26 mouse cellular contexts compared by ENCODE assay signal in genomic region chr8:7190726-7191125, GRCm38 (mm10).
A peak's percentile ranks its signal among the peaks of the same experiment; 100 is the strongest.
DNase-seq lines count a peak whose midpoint lies in the region; ATAC-seq and TF ChIP-seq lines count a peak whose summit lies in the region.
"Had no signal": no experiment of that assay in that cellular context is flagged by ENCODE, and none has a peak within 500 bp of the region (broad histone marks: within the 10 kb centered on the region; RNA-seq: fewer than 3 reads in every experiment).

No protein-coding gene starts in this region.

- H3K27me3 ChIP-seq in embryonic facial prominence, embryonic 14.5 days (replicated peaks; ENCODE audit: control insufficient read depth, insufficient read depth, low read length) = no peaks in the 10 kb centered on the region
- H3K27me3 ChIP-seq in embryonic facial prominence, embryonic 10.5 days (replicated peaks; ENCODE audit: low read depth, poor library complexity, severe bottlenecking) = no peaks in the 10 kb centered on the region
- H3K27me3 ChIP-seq in forebrain, embryonic 16.5 days (replicated peaks; ENCODE audit: control insufficient read depth, insufficient read depth, low read length) = no peaks in the 10 kb centered on the region
- H3K27me3 ChIP-seq in forebrain, embryonic 12.5 days = no peaks in the 10 kb centered on the region
- H3K27me3 ChIP-seq in limb, embryonic 14.5 days (ENCODE audit: control insufficient read depth, insufficient read depth, low read length) = no peaks in the 10 kb centered on the region
- no peaks in the 10 kb centered on the region for H3K27me3 ChIP-seq in limb, embryonic 10.5 days (ENCODE audit: low read depth, poor library complexity, severe bottlenecking)
- H3K27me3 ChIP-seq: embryonic facial prominence, embryonic 15.5 days; hindbrain, embryonic 13.5 days; intestine, embryonic 15.5 days had no signal

- H3K27ac ChIP-seq in embryonic facial prominence, embryonic 14.5 days (replicated peaks; ENCODE audit: low read depth, low read length) = no peak overlapping the region
- H3K27ac ChIP-seq in embryonic facial prominence, embryonic 10.5 days (replicated peaks) = no peak overlapping the region
- no peak overlapping the region for H3K27ac ChIP-seq in forebrain, embryonic 16.5 days (ENCODE audit: low read length)
- no peak overlapping the region for H3K27ac ChIP-seq in forebrain, embryonic 12.5 days
- no peak overlapping the region for H3K27ac ChIP-seq in limb, embryonic 14.5 days (replicated peaks; ENCODE audit: low read depth, low read length)
- no peak overlapping the region for H3K27ac ChIP-seq in limb, embryonic 10.5 days
- H3K27ac ChIP-seq: embryonic facial prominence, embryonic 15.5 days; hindbrain, embryonic 10.5 days; hindbrain, embryonic 13.5 days; intestine, embryonic 15.5 days had no signal

- H3K4me1 ChIP-seq in embryonic facial prominence, embryonic 14.5 days (ENCODE audit: control insufficient read depth, insufficient read depth, low read length) = no peaks in the 10 kb centered on the region
- H3K4me1 ChIP-seq in embryonic facial prominence, embryonic 10.5 days = no peaks in the 10 kb centered on the region
- no peaks in the 10 kb centered on the region for H3K4me1 ChIP-seq in forebrain, embryonic 16.5 days (replicated peaks; ENCODE audit: control insufficient read depth, insufficient read depth, low read length)
- H3K4me1 ChIP-seq in forebrain, embryonic 12.5 days = 0 out of 2 replicates have a peak, but pooled peaks cover 5% of the 10 kb centered on the region
- H3K4me1 ChIP-seq in limb, embryonic 14.5 days (ENCODE audit: control insufficient read depth, insufficient read depth, low read length) = peaks cover 2% of the 10 kb centered on the region; the same call in 1 of the 2 replicates
- no peaks in the 10 kb centered on the region for H3K4me1 ChIP-seq in limb, embryonic 10.5 days
- H3K4me1 ChIP-seq: embryonic facial prominence, embryonic 15.5 days; hindbrain, embryonic 10.5 days; hindbrain, embryonic 13.5 days; intestine, embryonic 15.5 days had no signal

- ATAC-seq in embryonic facial prominence, embryonic 14.5 days (ENCODE audit: low read depth) = no peak
- ATAC-seq in forebrain, embryonic 16.5 days = peak; percentile 83
- ATAC-seq in forebrain, embryonic 12.5 days (ENCODE audit: low FRiP score) = no peak
- ATAC-seq in limb, embryonic 14.5 days (ENCODE audit: low FRiP score, low read depth) = no peak
- ATAC-seq: activated CD4-positive, CD25-positive, alpha-beta regulatory T cell, adult 4 months; hindbrain, embryonic 16.5 days; intestine, embryonic 15.5 days had no signal

- no peak for TF ChIP-seq POLR2A in limb, embryonic 14.5 days (IDR thresholded peaks at IDR 0.05; ENCODE audit: borderline replicate concordance, extremely low read depth, insufficient read depth, insufficient read length)

- intact Hi-C loops in heart, postnatal 25 days (cut with DNase I) = no loop called here

- H3K4me3 ChIP-seq in embryonic facial prominence, embryonic 14.5 days (ENCODE audit: low read depth, low read length) = no peak overlapping the region
- H3K4me3 ChIP-seq in embryonic facial prominence, embryonic 10.5 days = no peak overlapping the region
- H3K4me3 ChIP-seq in forebrain, embryonic 16.5 days (replicated peaks; ENCODE audit: low read length) = no peak overlapping the region
- H3K4me3 ChIP-seq in forebrain, embryonic 12.5 days (replicated peaks) = no peak overlapping the region
- H3K4me3 ChIP-seq in limb, embryonic 14.5 days (replicated peaks; ENCODE audit: low read length) = no peak overlapping the region
- H3K4me3 ChIP-seq in limb, embryonic 10.5 days = no peak overlapping the region
- H3K4me3 ChIP-seq: embryonic facial prominence, embryonic 15.5 days; hindbrain, embryonic 10.5 days; hindbrain, embryonic 13.5 days; intestine, embryonic 15.5 days had no signal

- no peak overlapping the region for H3K9ac ChIP-seq in embryonic facial prominence, embryonic 14.5 days (ENCODE audit: low read depth, low read length)
- no peak overlapping the region for H3K9ac ChIP-seq in forebrain, embryonic 16.5 days (replicated peaks; ENCODE audit: low read depth, low read length)
- no peak overlapping the region for H3K9ac ChIP-seq in forebrain, embryonic 12.5 days
- no peak overlapping the region for H3K9ac ChIP-seq in limb, embryonic 14.5 days (ENCODE audit: low read depth, low read length, severe bottlenecking)
- H3K9ac ChIP-seq: embryonic facial prominence, embryonic 15.5 days; hindbrain, embryonic 13.5 days; intestine, embryonic 15.5 days had no signal

- H3K4me2 ChIP-seq in embryonic facial prominence, embryonic 14.5 days (ENCODE audit: low read depth, low read length) = no peak overlapping the region
- H3K4me2 ChIP-seq in forebrain, embryonic 16.5 days (ENCODE audit: low read length) = no peak overlapping the region
- no peak overlapping the region for H3K4me2 ChIP-seq in forebrain, embryonic 12.5 days
- no peak overlapping the region for H3K4me2 ChIP-seq in limb, embryonic 14.5 days (replicated peaks; ENCODE audit: low read depth, low read length, severe bottlenecking)
- H3K4me2 ChIP-seq: embryonic facial prominence, embryonic 15.5 days; heart, embryonic 11.5 days; hindbrain, embryonic 13.5 days; intestine, embryonic 15.5 days had no signal

- DNase-seq in embryonic facial prominence, embryonic 14.5 days (ENCODE audit: low spot score) = peak; percentile 48
- DNase-seq in embryonic facial prominence, embryonic 10.5 days (ENCODE audit: low spot score) = no peak
- peak; percentile 51 for DNase-seq in limb, embryonic 14.5 days (ENCODE audit: low spot score)
- DNase-seq in limb, embryonic 10.5 days (ENCODE audit: low spot score) = no peak
- peak; percentile 8 for DNase-seq in brain, adult 2 months (ENCODE audit: low read depth, low spot score)
- no peak for DNase-seq in heart, postnatal 25 days (ENCODE audit: low spot score)
- DNase-seq: adrenal gland, adult 8-10 months; adrenal gland, postnatal 25 days; cerebellum, adult 11-12 months; cerebellum, adult 8-10 months; cerebellum, postnatal 10 days; cerebellum, postnatal 36 days; embryo, embryonic 11 days; gastrocnemius, postnatal 10 days; gastrocnemius, postnatal 36 days; heart, postnatal 36 days; kidney, adult 11 months had no signal

- H3K36me3 ChIP-seq in embryonic facial prominence, embryonic 14.5 days (ENCODE audit: control insufficient read depth, insufficient read depth, low read length) = no peaks in the 10 kb centered on the region
- H3K36me3 ChIP-seq in embryonic facial prominence, embryonic 10.5 days (replicated peaks) = no peaks in the 10 kb centered on the region
- H3K36me3 ChIP-seq in forebrain, embryonic 16.5 days (ENCODE audit: control insufficient read depth, insufficient read depth) = no peaks in the 10 kb centered on the region
- H3K36me3 ChIP-seq in forebrain, embryonic 12.5 days (replicated peaks) = no peaks in the 10 kb centered on the region
- H3K36me3 ChIP-seq in limb, embryonic 14.5 days (ENCODE audit: control insufficient read depth, insufficient read depth, low read length) = no peaks in the 10 kb centered on the region
- no peaks in the 10 kb centered on the region for H3K36me3 ChIP-seq in limb, embryonic 10.5 days
- H3K36me3 ChIP-seq: embryonic facial prominence, embryonic 15.5 days; hindbrain, embryonic 10.5 days; hindbrain, embryonic 13.5 days; intestine, embryonic 15.5 days had no signal

- no peaks in the 10 kb centered on the region for H3K9me3 ChIP-seq in embryonic facial prominence, embryonic 14.5 days (ENCODE audit: control insufficient read depth, low read length)
- no peaks in the 10 kb centered on the region for H3K9me3 ChIP-seq in embryonic facial prominence, embryonic 10.5 days
- H3K9me3 ChIP-seq in forebrain, embryonic 16.5 days (ENCODE audit: control insufficient read depth, low read length) = no peaks in the 10 kb centered on the region
- H3K9me3 ChIP-seq in forebrain, embryonic 12.5 days = no peaks in the 10 kb centered on the region
- no peaks in the 10 kb centered on the region for H3K9me3 ChIP-seq in limb, embryonic 14.5 days (ENCODE audit: control insufficient read depth, low read length)
- H3K9me3 ChIP-seq in limb, embryonic 10.5 days (replicated peaks) = no peaks in the 10 kb centered on the region
- H3K9me3 ChIP-seq: embryonic facial prominence, embryonic 15.5 days; hindbrain, embryonic 10.5 days; hindbrain, embryonic 13.5 days; intestine, embryonic 15.5 days had no signal

Comparison
In these comparisons a context has a peak if more than half of its experiments do, and no peak if none do; other contexts are left out.
1. DNase-seq: peak in embryonic facial prominence, embryonic 14.5 days (single experiment), limb, embryonic 14.5 days (single experiment) and brain, adult 2 months (single experiment); none in embryonic facial prominence, embryonic 10.5 days (single experiment), limb, embryonic 10.5 days (single experiment) and heart, postnatal 25 days (single experiment).